Mouse (Mus musculus): Measurements from ENCODE around the gene Myh7. TPM values are rescaled to one million over a fixed set of nuclear protein-coding genes. Genes with fewer than 3 reads are reported as not detected.
"Not testable (repeated sequence)": the region's sequence is repeated elsewhere in the genome, so short reads cannot be mapped to it uniquely, and the experiment has no call there.

Gene Myh7
- polyA plus RNA-seq, 1 experiment from 2014 or later, result 37.3 TPM

- not testable (repeated sequence) for H3K36me3 ChIP-seq (ENCODE audit: control insufficient read depth, insufficient read depth, low read length); H3K9ac ChIP-seq (ENCODE audit: low read length); H3K4me2 ChIP-seq (ENCODE audit: low read depth, low read length); H3K4me3 ChIP-seq (ENCODE audit: low read length); H3K27me3 ChIP-seq (ENCODE audit: control insufficient read depth, insufficient read depth, low read depth, low read length); ATAC-seq (ENCODE audit: low read depth); H3K4me1 ChIP-seq (replicated peaks; ENCODE audit: control insufficient read depth, insufficient read depth, low read length); H3K9me3 ChIP-seq (ENCODE audit: control insufficient read depth, low read length); H3K27ac ChIP-seq (ENCODE audit: low read length)
- 81% methylated on average over 9 of the region's 9 CpGs for WGBS
Measured at GRCm38 (mm10) chr14:54988350-54988874, 6.0 kb downstream of the Myh7 start.

DNA sequence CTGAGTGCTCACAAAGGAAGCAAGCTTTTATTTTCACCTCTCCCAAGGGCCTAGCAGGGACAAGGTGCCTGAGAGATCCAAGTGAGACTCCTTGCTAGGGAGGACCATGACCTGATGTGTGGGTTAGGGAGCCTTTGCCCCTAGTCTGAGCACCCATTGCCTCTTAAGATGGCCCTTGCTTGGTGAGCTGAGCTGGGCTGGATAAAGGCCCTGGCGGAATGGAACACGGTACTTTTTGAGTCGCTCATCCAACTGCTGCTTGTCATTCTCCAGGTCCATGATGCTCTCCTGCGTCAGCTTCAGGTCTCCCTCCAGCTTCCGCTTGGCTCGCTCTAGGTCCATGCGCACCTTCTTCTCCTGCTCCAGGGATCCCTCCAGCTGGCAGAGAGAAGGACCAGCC lies 12.5 kb downstream of the Myh7 start:
- no peak overlapping the region for H3K4me2 ChIP-seq (ENCODE audit: low read depth, low read length)
- WGBS, result 92% methylated on average over 7 of the region's 7 CpGs
- ATAC-seq (ENCODE audit: low read depth), result no peak

DNA sequence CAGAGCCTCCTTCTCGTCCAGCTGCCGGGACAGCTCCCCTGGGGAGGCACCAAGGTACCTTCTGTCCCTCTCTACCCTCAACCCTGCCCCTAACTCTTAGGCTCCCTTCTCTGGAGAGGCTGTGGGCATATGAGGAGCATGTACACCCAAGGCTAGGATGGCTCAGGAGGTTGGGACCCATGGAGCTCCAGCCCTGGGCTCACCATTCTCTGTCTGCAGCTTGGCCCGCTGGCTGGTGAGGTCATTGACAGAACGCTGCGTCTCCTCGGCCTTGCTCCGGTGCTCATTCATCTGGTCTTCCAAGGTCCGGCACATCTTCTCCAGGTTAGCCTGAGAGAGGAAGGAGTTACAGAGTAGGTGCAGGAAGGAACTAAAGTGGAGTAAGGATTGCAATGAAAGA lies 15.8 kb downstream of the Myh7 start:
- no peak overlapping the region for H3K4me3 ChIP-seq (ENCODE audit: low read length)
- no peak overlapping the region for H3K4me2 ChIP-seq (ENCODE audit: low read depth, low read length)
- H3K36me3 ChIP-seq (ENCODE audit: control insufficient read depth, insufficient read depth, low read length), result no peaks in the 10 kb centered on the region
- no peaks in the 10 kb centered on the region for H3K4me1 ChIP-seq (replicated peaks; ENCODE audit: control insufficient read depth, insufficient read depth, low read length)
- H3K9me3 ChIP-seq (ENCODE audit: control insufficient read depth, low read length), result no peaks in the 10 kb centered on the region
- 86% methylated on average over 8 of the region's 8 CpGs for whole genome bisulfite sequencing
- ATAC-seq (ENCODE audit: low read depth), result no peak
- no peak overlapping the region for H3K9ac ChIP-seq (ENCODE audit: low read length)
- no peaks in the 10 kb centered on the region for H3K27me3 ChIP-seq (ENCODE audit: control insufficient read depth, insufficient read depth, low read depth, low read length)
- no peak overlapping the region for H3K27ac ChIP-seq (ENCODE audit: low read length)

More for the DNA sequence above, 12.5 kb downstream of the Myh7 start:
- H3K27me3 ChIP-seq (ENCODE audit: control insufficient read depth, insufficient read depth, low read depth, low read length), result no peaks in the 10 kb centered on the region
- H3K27ac ChIP-seq (ENCODE audit: low read length), result no peak overlapping the region
- no peak overlapping the region for H3K4me3 ChIP-seq (ENCODE audit: low read length)
- H3K36me3 ChIP-seq (ENCODE audit: control insufficient read depth, insufficient read depth, low read length), result no peaks in the 10 kb centered on the region
- H3K9me3 ChIP-seq (ENCODE audit: control insufficient read depth, low read length), result no peaks in the 10 kb centered on the region
- H3K9ac ChIP-seq (ENCODE audit: low read length), result no peak overlapping the region
- no peaks in the 10 kb centered on the region for H3K4me1 ChIP-seq (replicated peaks; ENCODE audit: control insufficient read depth, insufficient read depth, low read length)

- H3K27ac ChIP-seq (ENCODE audit: low read length), result no peak within 1 kb of the TSS
- no peak within 1 kb of the TSS for H3K4me3 ChIP-seq (ENCODE audit: low read length)
- no peak for ATAC-seq (ENCODE audit: low read depth)
- H3K27me3 ChIP-seq (ENCODE audit: control insufficient read depth, insufficient read depth, low read depth, low read length), result no peaks in the 10 kb centered on the region
- no peaks in the 10 kb centered on the region for H3K36me3 ChIP-seq (ENCODE audit: control insufficient read depth, insufficient read depth, low read length)
- no peak within 1 kb of the TSS for H3K9ac ChIP-seq (ENCODE audit: low read length)
- no peak within 1 kb of the TSS for H3K4me2 ChIP-seq (ENCODE audit: low read depth, low read length)
- WGBS, result 53% methylated on average over 1 of the region's 1 CpGs
- no peaks in the 10 kb centered on the region for H3K9me3 ChIP-seq (ENCODE audit: control insufficient read depth, low read length)
- no peaks in the 10 kb centered on the region for H3K4me1 ChIP-seq (replicated peaks; ENCODE audit: control insufficient read depth, insufficient read depth, low read length)
Measured at GRCm38 (mm10) chr14:54976633-54977032, 17.8 kb downstream of the Myh7 start, which contains the start of gene Gm17428. Gene Gm17428, plus strand, starts transcription at chr14:54976933.

- WGBS, result 80% methylated on average over 6 of the region's 6 CpGs
- no peak for ATAC-seq (ENCODE audit: low read depth)
- Histone ChIP-seq H3K27me3 (ENCODE audit: control insufficient read depth, insufficient read depth, low read depth, low read length) (no peaks in the 10 kb centered on the region), H3K4me2 (ENCODE audit: low read depth, low read length) (no peak overlapping the region), H3K36me3 (ENCODE audit: control insufficient read depth, insufficient read depth, low read length) (no peaks in the 10 kb centered on the region), H3K4me3 (ENCODE audit: low read length) (no peak overlapping the region), H3K9me3 (ENCODE audit: control insufficient read depth, low read length) (no peaks in the 10 kb centered on the region), H3K4me1 (replicated peaks; ENCODE audit: control insufficient read depth, insufficient read depth, low read length) (no peaks in the 10 kb centered on the region), H3K9ac (ENCODE audit: low read length) (no peak overlapping the region), H3K27ac (ENCODE audit: low read length) (no peak overlapping the region)
Measured at GRCm38 (mm10) chr14:54974068-54974791, 20.2 kb downstream of the Myh7 start.

GRCm38 (mm10) chr14:54972786-54973185 lies 21.6 kb downstream of the Myh7 start:
- not testable (repeated sequence) for H3K4me3 ChIP-seq (ENCODE audit: low read length); H3K27ac ChIP-seq (ENCODE audit: low read length); H3K4me2 ChIP-seq (ENCODE audit: low read depth, low read length); ATAC-seq (ENCODE audit: low read depth); H3K9me3 ChIP-seq (ENCODE audit: control insufficient read depth, low read length); H3K9ac ChIP-seq (ENCODE audit: low read length); H3K4me1 ChIP-seq (replicated peaks; ENCODE audit: control insufficient read depth, insufficient read depth, low read length); H3K36me3 ChIP-seq (ENCODE audit: control insufficient read depth, insufficient read depth, low read length); H3K27me3 ChIP-seq (ENCODE audit: control insufficient read depth, insufficient read depth, low read depth, low read length)
- WGBS, result 88% methylated on average over 7 of the region's 11 CpGs

- ATAC-seq (ENCODE audit: low read depth), result no peak
- Histone ChIP-seq H3K4me3 (ENCODE audit: low read length) (no peak overlapping the region), H3K27ac (ENCODE audit: low read length) (no peak overlapping the region), H3K4me2 (ENCODE audit: low read depth, low read length) (no peak overlapping the region), H3K27me3 (ENCODE audit: control insufficient read depth, insufficient read depth, low read depth, low read length) (no peaks in the 10 kb centered on the region), H3K9ac (ENCODE audit: low read length) (no peak overlapping the region), H3K4me1 (replicated peaks; ENCODE audit: control insufficient read depth, insufficient read depth, low read length) (no peaks in the 10 kb centered on the region), H3K36me3 (ENCODE audit: control insufficient read depth, insufficient read depth, low read length) (no peaks in the 10 kb centered on the region), H3K9me3 (ENCODE audit: control insufficient read depth, low read length) (no peaks in the 10 kb centered on the region)
Measured at GRCm38 (mm10) chr14:54968344-54968743, 26.1 kb downstream of the Myh7 start.

- Histone ChIP-seq H3K9ac (ENCODE audit: low read length) (no peak overlapping the region), H3K4me1 (replicated peaks; ENCODE audit: control insufficient read depth, insufficient read depth, low read length) (no peaks in the 10 kb centered on the region), H3K27ac (ENCODE audit: low read length) (no peak overlapping the region), H3K9me3 (ENCODE audit: control insufficient read depth, low read length) (no peaks in the 10 kb centered on the region), H3K27me3 (ENCODE audit: control insufficient read depth, insufficient read depth, low read depth, low read length) (no peaks in the 10 kb centered on the region), H3K4me2 (ENCODE audit: low read depth, low read length) (no peak overlapping the region), H3K4me3 (ENCODE audit: low read length) (no peak overlapping the region), H3K36me3 (ENCODE audit: control insufficient read depth, insufficient read depth, low read length) (no peaks in the 10 kb centered on the region)
- 81% methylated on average over 3 of the region's 3 CpGs for WGBS
- no peak for ATAC-seq (ENCODE audit: low read depth)
Measured at GRCm38 (mm10) chr14:54967874-54968273, 26.6 kb downstream of the Myh7 start.

DNA sequence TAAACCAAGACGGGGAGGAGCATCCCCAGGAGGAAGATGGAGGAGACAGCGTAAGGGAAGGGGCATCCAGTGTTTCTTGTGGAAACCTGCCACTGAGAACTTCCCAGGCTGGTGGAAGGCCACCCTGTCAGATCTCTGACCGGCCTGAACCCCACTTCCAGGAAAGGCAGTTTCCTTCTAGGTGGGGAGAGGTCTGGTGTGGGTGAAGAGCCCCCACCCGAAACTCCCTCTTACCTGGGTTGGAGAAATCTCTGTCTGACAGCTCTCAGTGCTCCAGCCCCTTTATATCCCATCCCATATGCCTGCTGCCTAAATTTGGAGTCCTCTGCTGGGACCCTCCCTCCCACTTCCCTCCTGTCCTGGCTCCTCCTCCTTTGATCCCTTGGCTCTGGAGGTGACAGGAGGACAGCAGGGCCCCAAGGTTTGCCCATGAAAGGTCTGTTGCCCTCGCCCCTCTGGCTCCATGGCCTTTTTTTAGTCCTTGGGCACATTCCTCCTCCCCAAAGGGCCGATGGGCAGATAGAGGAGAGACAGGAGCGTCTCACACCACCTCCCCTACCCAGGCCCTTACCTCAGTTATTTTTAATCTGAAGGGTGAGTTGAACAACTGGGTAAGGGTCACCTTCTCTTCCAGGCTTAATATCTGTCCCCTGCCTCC lies 28.0 kb downstream of the Myh7 start, which contains the start of gene Myh6:
Gene Myh6, minus strand, starts transcription at position 608 of the 658 bp plus-strand sequence.
- no peaks in the 10 kb centered on the region for H3K9me3 ChIP-seq (ENCODE audit: control insufficient read depth, low read length)
- ATAC-seq (ENCODE audit: low read depth), result no peak
- H3K36me3 ChIP-seq (ENCODE audit: control insufficient read depth, insufficient read depth, low read length), result no peaks in the 10 kb centered on the region
- 56% methylated on average over 7 of the region's 7 CpGs for WGBS
- H3K4me2 ChIP-seq (ENCODE audit: low read depth, low read length), result no peak within 1 kb of the TSS
- H3K27me3 ChIP-seq (ENCODE audit: control insufficient read depth, insufficient read depth, low read depth, low read length), result no peaks in the 10 kb centered on the region
- no peak within 1 kb of the TSS for H3K27ac ChIP-seq (ENCODE audit: low read length)
- H3K4me3 ChIP-seq (ENCODE audit: low read length), result no peak within 1 kb of the TSS
- H3K4me1 ChIP-seq (replicated peaks; ENCODE audit: control insufficient read depth, insufficient read depth, low read length), result no peaks in the 10 kb centered on the region
- no peak within 1 kb of the TSS for H3K9ac ChIP-seq (ENCODE audit: low read length)
